Mouse (Mus musculus) gastrocnemius, adult 18-20 months (tissue): ENCODE measurements at regions not wholly inside any gene's neighbourhood (a gene's known extent, or its start where the extent isn't known, plus 50 kb on each side); places are given as distances from the start of the nearest gene placed in this dataset.

Experiments
- DNase-seq: peaks from one replicate; pipeline ENCODE4 v3.0.0; 2021; ENCODE audit warnings: low spot score

DNA sequence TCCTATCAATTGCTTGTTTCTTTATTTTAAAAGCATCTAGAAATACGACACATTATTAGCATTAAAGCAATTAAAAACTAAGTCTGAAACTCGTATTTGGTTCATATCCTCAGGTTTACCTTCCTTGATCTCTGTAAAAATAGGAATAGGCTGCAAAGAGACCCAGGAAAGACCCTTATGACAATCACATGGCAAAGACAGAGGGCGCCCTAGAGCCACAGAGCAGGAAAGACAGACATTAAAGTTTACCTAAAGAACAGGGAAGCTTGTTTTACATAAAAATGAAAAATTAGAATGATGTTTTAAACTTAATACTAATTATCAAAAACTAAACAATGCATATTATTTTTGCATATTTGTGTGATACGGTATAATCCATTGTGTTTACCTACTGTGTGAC lies 153.2 kb downstream of the Usp25 start:
- DNase-seq: peak; percentile 14

DNA sequence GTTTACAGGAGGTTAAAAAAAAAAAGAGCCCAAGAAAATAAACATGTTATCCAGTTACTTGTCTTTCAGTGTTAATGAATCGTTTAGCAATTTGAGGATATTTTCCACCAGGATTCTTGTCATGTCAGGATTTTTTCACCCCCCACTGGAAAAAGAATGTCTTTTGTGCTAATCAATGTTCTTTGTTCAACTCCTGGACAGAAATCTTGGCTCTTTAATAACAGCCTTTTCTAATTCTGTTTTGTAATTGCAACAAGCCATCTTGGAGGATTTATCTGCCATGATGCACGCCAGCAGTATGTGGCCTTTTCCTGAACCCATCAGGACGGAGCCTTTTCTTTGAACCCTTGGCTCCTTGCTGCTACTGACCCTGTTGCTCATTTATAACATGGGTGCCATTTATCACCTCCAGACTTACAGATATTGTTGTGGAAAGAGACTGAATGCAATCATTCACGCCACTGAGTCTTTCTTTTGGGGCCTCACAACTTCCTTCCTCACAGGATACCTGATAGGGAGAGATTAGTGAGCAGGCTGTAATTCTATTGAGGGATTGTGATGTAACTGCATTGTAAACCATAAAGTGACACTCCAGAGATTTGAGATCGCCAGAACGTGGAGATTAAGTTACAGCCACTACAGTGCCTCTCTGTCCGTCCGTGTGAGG lies 159.7 kb downstream of the Usp25 start:
- no peak for DNase-seq

DNA sequence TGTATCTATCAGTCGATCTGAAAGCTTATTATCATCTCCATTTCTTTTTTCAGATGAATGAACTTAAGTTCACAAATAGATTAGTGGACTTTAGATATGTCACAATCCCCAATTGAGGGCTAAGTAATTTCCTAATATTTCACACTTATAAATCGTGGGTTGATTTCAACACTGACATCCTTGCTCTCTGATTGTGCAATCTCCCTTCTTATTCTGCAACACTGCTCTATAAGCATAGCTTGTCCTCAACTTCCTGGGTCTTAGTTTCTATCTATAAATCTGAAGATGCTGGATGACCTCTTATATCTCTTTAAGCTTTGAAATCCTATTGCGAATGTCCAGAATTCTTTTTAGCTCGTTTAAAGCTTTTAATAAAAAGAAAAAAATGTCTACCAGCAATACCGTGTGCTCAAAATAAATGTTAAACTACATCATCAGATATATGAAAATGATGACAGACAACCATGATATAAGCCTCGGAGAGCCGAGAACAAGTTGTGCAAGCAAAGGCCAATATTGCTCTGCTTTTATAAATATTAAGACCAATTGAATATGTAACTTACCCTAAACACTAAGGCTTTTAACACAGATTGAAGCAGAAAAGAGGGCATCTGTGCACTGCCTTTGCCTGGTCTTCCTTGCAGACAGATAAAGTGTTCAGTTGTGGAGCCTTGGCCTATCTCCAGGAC lies 161.4 kb downstream of the Usp25 start:
- no peak for DNase-seq

DNA sequence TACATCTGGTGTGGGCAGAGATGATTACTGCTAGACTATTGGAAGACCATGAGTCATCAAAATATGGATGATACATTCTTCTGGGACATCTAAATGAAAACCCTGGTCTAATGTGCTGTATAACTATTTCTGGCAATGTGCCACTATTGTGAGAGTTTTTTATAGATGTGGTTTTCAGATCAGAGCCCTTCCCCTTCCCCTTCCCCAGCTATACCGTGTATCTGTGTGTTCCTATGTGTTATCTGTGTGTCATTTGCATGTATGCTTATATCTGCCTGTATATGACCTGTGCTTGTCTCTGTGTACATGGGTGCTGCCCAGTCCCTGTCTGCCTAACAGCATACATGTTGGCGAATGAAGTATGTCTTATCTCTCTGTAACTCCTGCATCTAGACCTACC lies 167.5 kb downstream of the Usp25 start:
- DNase-seq: no peak
